Mouse (Mus musculus) right cerebral cortex, postnatal 14 days (tissue): Measurements from ENCODE around the gene Med12l.

Experiments used
- DNase-seq: peaks from one replicate; pipeline ENCODE4 v3.0.0; 2022

The Med12l gene

GRCm38 (mm10) chr3:59141507-59142305, 136.1 kb downstream of the Med12l start:
- no peak for DNase-seq

- no peak for DNase-seq
Observed at GRCm38 (mm10) chr3:59145194-59145593, 139.6 kb downstream of the Med12l start.

GRCm38 (mm10) chr3:59149646-59150045, 144.0 kb downstream of the Med12l start:
- DNase-seq, result no peak

- no peak for DNase-seq
Observed at GRCm38 (mm10) chr3:59150624-59151023, 145.0 kb downstream of the Med12l start.

GRCm38 (mm10) chr3:59153424-59153823, 147.8 kb downstream of the Med12l start, which contains the start of gene P2ry14:
Gene P2ry14 (minus strand): TSS chr3:59153618.
- DNase-seq, result no peak

- no peak for DNase-seq
Observed at GRCm38 (mm10) chr3:59154888-59155287, 149.3 kb downstream of the Med12l start.

GRCm38 (mm10) chr3:59155404-59155803, 149.8 kb downstream of the Med12l start:
- DNase-seq, result no peak

- no peak for DNase-seq
Observed at GRCm38 (mm10) chr3:59157048-59157447, 151.4 kb downstream of the Med12l start.

GRCm38 (mm10) chr3:59160465-59160864, 154.8 kb downstream of the Med12l start:
- DNase-seq, result no peak

GRCm38 (mm10) chr3:59167417-59168054, 161.9 kb downstream of the Med12l start:
- DNase-seq, result no peak

- DNase-seq, result no peak
Observed at GRCm38 (mm10) chr3:59168476-59168875, 162.9 kb downstream of the Med12l start.

GRCm38 (mm10) chr3:59169215-59169614, 163.6 kb downstream of the Med12l start:
- no peak for DNase-seq

GRCm38 (mm10) chr3:59169921-59170627, 164.4 kb downstream of the Med12l start:
- DNase-seq, result no peak

- DNase-seq, result no peak
Observed at GRCm38 (mm10) chr3:59174426-59175154, 169.0 kb downstream of the Med12l start.

- DNase-seq, result peak; percentile 47
Observed at GRCm38 (mm10) chr3:59175234-59175633, 169.6 kb downstream of the Med12l start.

GRCm38 (mm10) chr3:59176871-59177270, 171.2 kb downstream of the Med12l start:
- DNase-seq, result no peak

- no peak for DNase-seq
Observed at GRCm38 (mm10) chr3:59181134-59181533, 175.5 kb downstream of the Med12l start.

- no peak for DNase-seq
Observed at GRCm38 (mm10) chr3:59182129-59182528, 176.5 kb downstream of the Med12l start.

- no peak for DNase-seq
Observed at GRCm38 (mm10) chr3:59185662-59186061, 180.0 kb downstream of the Med12l start.

- no peak for DNase-seq
Observed at GRCm38 (mm10) chr3:59187336-59187735, 181.7 kb downstream of the Med12l start.

- DNase-seq, result no peak
Observed at GRCm38 (mm10) chr3:59191674-59192073, 186.0 kb downstream of the Med12l start.

- DNase-seq, result no peak
Observed at GRCm38 (mm10) chr3:59194099-59194498, 188.5 kb downstream of the Med12l start.

- no peak for DNase-seq
Observed at GRCm38 (mm10) chr3:59194938-59195337, 189.3 kb downstream of the Med12l start, which contains the start of gene Gpr87. Gene Gpr87 (minus strand): TSS chr3:59195104.
